Mouse (Mus musculus) ovary, adult 18-20 months (tissue): ENCODE data around the gene Gpr61.

Experiments used
- DNase-seq: peaks from one replicate; pipeline ENCODE4 v3.0.0; 2022; ENCODE audit warnings: low spot score, mixed read lengths

The Gpr61 gene

GRCm38 (mm10) chr3:108154656-108155055 is at the start of gene Gpr61:
Gene Gpr61 (minus strand): TSS chr3:108154882.
- DNase-seq = no peak

GRCm38 (mm10) chr3:108204470-108204869 is 49.8 kb upstream of the Gpr61 start:
- DNase-seq = no peak

- no peak for DNase-seq
Observed at GRCm38 (mm10) chr3:108203621-108204325, 49.1 kb upstream of the Gpr61 start.

- DNase-seq = no peak
Observed at GRCm38 (mm10) chr3:108203212-108203611, 48.5 kb upstream of the Gpr61 start.

- DNase-seq = no peak
Observed at GRCm38 (mm10) chr3:108202506-108202905, 47.8 kb upstream of the Gpr61 start.

GRCm38 (mm10) chr3:108200329-108201323 is 45.9 kb upstream of the Gpr61 start, which contains the start of gene Cyb561d1:
Gene Cyb561d1 (minus strand): TSS chr3:108201212.
- peak; percentile 93 for DNase-seq

- no peak for DNase-seq
Observed at GRCm38 (mm10) chr3:108199231-108199630, 44.5 kb upstream of the Gpr61 start.

- no peak for DNase-seq
Observed at GRCm38 (mm10) chr3:108197066-108197497, 42.4 kb upstream of the Gpr61 start.

GRCm38 (mm10) chr3:108195941-108196590 is 41.4 kb upstream of the Gpr61 start:
- no peak for DNase-seq

GRCm38 (mm10) chr3:108195287-108195686 is 40.6 kb upstream of the Gpr61 start:
- no peak for DNase-seq

GRCm38 (mm10) chr3:108193686-108194085 is 39.0 kb upstream of the Gpr61 start:
- no peak for DNase-seq

GRCm38 (mm10) chr3:108189897-108190296 is 35.2 kb upstream of the Gpr61 start:
- no peak for DNase-seq

GRCm38 (mm10) chr3:108188716-108189490 is 34.2 kb upstream of the Gpr61 start:
- no peak for DNase-seq

- DNase-seq = no peak
Observed at GRCm38 (mm10) chr3:108187111-108187795, 32.6 kb upstream of the Gpr61 start.

GRCm38 (mm10) chr3:108186098-108187047 is 31.7 kb upstream of the Gpr61 start, which contains the start of gene Amigo1:
Gene Amigo1 (plus strand): TSS chr3:108186335.
- no peak for DNase-seq

GRCm38 (mm10) chr3:108185460-108186097 is 30.9 kb upstream of the Gpr61 start:
- no peak for DNase-seq

- no peak for DNase-seq
Observed at GRCm38 (mm10) chr3:108184742-108185141, 30.1 kb upstream of the Gpr61 start.

- DNase-seq = no peak
Observed at GRCm38 (mm10) chr3:108180514-108180913, 25.8 kb upstream of the Gpr61 start.
